Mouse (Mus musculus) thymus, adult 2 months (tissue): ENCODE data around the gene Ocrl. TPM values are rescaled to one million over a fixed set of nuclear protein-coding genes. Genes with fewer than 3 reads are reported as not detected.

Experiments used
- DNase-seq: peaks from one replicate; pipeline ENCODE4 v3.0.0; 2021
- H3K27ac ChIP-seq: fragments of 200-500 bp; 2 replicates; pipeline ENCODE4 v1.5.1; 2012; ENCODE audit warnings: low read length, control low read depth; ENCODE audit not compliant: control insufficient read depth, insufficient read depth
- H3K27me3 ChIP-seq: fragments of 200-500 bp; 2 replicates; pipeline ENCODE4 v1.6.1; 2012; ENCODE audit warnings: mild to moderate bottlenecking, low read length, moderate library complexity, mixed read lengths; ENCODE audit not compliant: control insufficient read depth, insufficient read depth
- H3K36me3 ChIP-seq: fragments of 200-500 bp; 2 replicates; pipeline ENCODE4 v1.6.1; 2012; ENCODE audit warnings: mild to moderate bottlenecking, low read length, moderate library complexity; ENCODE audit not compliant: control insufficient read depth, insufficient read depth
- H3K4me1 ChIP-seq: fragments of 200-500 bp; replicated peaks from 2 replicates; pipeline ENCODE4 v1.6.1; 2012; ENCODE audit warnings: low read length; ENCODE audit not compliant: control insufficient read depth, insufficient read depth
- H3K4me3 ChIP-seq: fragments of 200-500 bp; 2 replicates; pipeline ENCODE4 v1.5.1; 2012; ENCODE audit warnings: mild to moderate bottlenecking, low read length, control low read depth, moderate library complexity; ENCODE audit not compliant: control insufficient read depth, insufficient read depth
- CTCF ChIP-seq: fragments of 200-500 bp; IDR thresholded peaks from 2 replicates; pipeline ENCODE4 v1.5.1; 2012; ENCODE audit warnings: mild to moderate bottlenecking, control low read depth, low read length, moderate library complexity, borderline replicate concordance; ENCODE audit not compliant: control insufficient read depth, poor library complexity, insufficient read depth; ENCODE audit errors: extremely low read depth
- POLR2A ChIP-seq: fragments of 200-500 bp; IDR thresholded peaks from 2 replicates; pipeline ENCODE4 v1.6.1; 2012; ENCODE audit warnings: mild to moderate bottlenecking, low read length, control low read depth, moderate library complexity; ENCODE audit not compliant: control insufficient read depth, poor library complexity, insufficient read depth; ENCODE audit errors: extremely low read depth
- WGBS: fragments of 180-500 bp; shearing (Covaris S2); methylation state at CpG from one replicate; pipeline ENCODE4 v1.1.7; 2018; 5-methylcytosine and 5-hydroxymethylcytosine counted together
- polyA plus RNA-seq: library from polyadenylated mRNA; depleted of rRNA; stranded (reverse); fragments of >200 nt; gene quantifications from 2 replicates; pipeline ENCODE4 v1.2.3, GENCODE M21; 2012; rRNA removed

Gene Ocrl
- polyA plus RNA-seq, 1 experiment, result 8.2 TPM

- Histone ChIP-seq H3K27me3 (no peaks in the 10 kb centered on the region), H3K27ac (no peak overlapping the region), H3K4me3 (no peak overlapping the region), H3K36me3 (no peaks in the 10 kb centered on the region), H3K4me1 (peaks cover 3% of the 10 kb centered on the region; the same call in 1 of the 2 replicates)
- TF ChIP-seq POLR2A (no peak), CTCF (no peak)
- DNase-seq, result peak; percentile 73
- 3% methylated on average over 8 of the region's 8 CpGs for WGBS
These were observed 80.4 kb downstream of the Ocrl start for GRCm38 (mm10) chrX:47992606-47993005.

GRCm38 (mm10) chrX:47998412-47998811, 86.2 kb downstream of the Ocrl start:
- no peaks in the 10 kb centered on the region for H3K36me3 ChIP-seq
- no peaks in the 10 kb centered on the region for H3K4me1 ChIP-seq
- WGBS, result 48% methylated on average over 8 of the region's 8 CpGs
- TF ChIP-seq POLR2A (no peak), CTCF (no peak)
- no peaks in the 10 kb centered on the region for H3K27me3 ChIP-seq
- no peak overlapping the region for H3K4me3 ChIP-seq
- DNase-seq, result no peak
- no peak overlapping the region for H3K27ac ChIP-seq

GRCm38 (mm10) chrX:48001151-48001550, 89.0 kb downstream of the Ocrl start:
- no peak overlapping the region for H3K4me3 ChIP-seq
- WGBS, result 76% methylated on average over 7 of the region's 7 CpGs
- no peaks in the 10 kb centered on the region for H3K4me1 ChIP-seq
- TF ChIP-seq CTCF (no peak), POLR2A (no peak)
- DNase-seq, result no peak
- H3K27me3 ChIP-seq, result no peaks in the 10 kb centered on the region
- no peak overlapping the region for H3K27ac ChIP-seq
- no peaks in the 10 kb centered on the region for H3K36me3 ChIP-seq

GRCm38 (mm10) chrX:48004786-48005185, 92.6 kb downstream of the Ocrl start:
- no peak for DNase-seq
- TF ChIP-seq POLR2A (no peak), CTCF (no peak)
- WGBS, result 95% methylated on average over 1 of the region's 1 CpGs

GRCm38 (mm10) chrX:48006062-48006461, 93.9 kb downstream of the Ocrl start:
- no peak overlapping the region for H3K4me3 ChIP-seq
- DNase-seq, result no peak
- no peaks in the 10 kb centered on the region for H3K4me1 ChIP-seq
- H3K36me3 ChIP-seq, result no peaks in the 10 kb centered on the region
- H3K27me3 ChIP-seq, result no peaks in the 10 kb centered on the region
- TF ChIP-seq CTCF, result no peak
- no peak for TF ChIP-seq POLR2A
- H3K27ac ChIP-seq, result no peak overlapping the region
- 88% methylated on average over 8 of the region's 8 CpGs for WGBS

More at GRCm38 (mm10) chrX:48004786-48005185, 92.6 kb downstream of the Ocrl start:
- Histone ChIP-seq H3K27me3 (no peaks in the 10 kb centered on the region), H3K4me1 (no peaks in the 10 kb centered on the region), H3K36me3 (no peaks in the 10 kb centered on the region), H3K4me3 (no peak overlapping the region), H3K27ac (no peak overlapping the region)

GRCm38 (mm10) chrX:48011656-48012055, 99.5 kb downstream of the Ocrl start:
- no peak for DNase-seq
- TF ChIP-seq POLR2A (no peak), CTCF (no peak)
- Histone ChIP-seq H3K27ac (no peak overlapping the region), H3K36me3 (no peaks in the 10 kb centered on the region), H3K27me3 (no peaks in the 10 kb centered on the region), H3K4me1 (no peaks in the 10 kb centered on the region), H3K4me3 (no peak overlapping the region)
- WGBS, result 88% methylated on average over 3 of the region's 3 CpGs

Other genes starting within 250 kb of the Ocrl start
- 0.08 and 0.09 TPM in 2 replicates for gene Smarca1, start 19.4 kb upstream of the Ocrl start, polyA plus RNA-seq
- gene Apln, start 122.5 kb downstream of the Ocrl start, polyA plus RNA-seq, result 1.4 and 2.1 TPM in 2 replicates
- gene Xpnpep2, start 196.3 kb downstream of the Ocrl start, polyA plus RNA-seq, result 0.89 and 1.1 TPM in 2 replicates
- gene Sash3, start 234.0 kb downstream of the Ocrl start, polyA plus RNA-seq, result 311 and 314 TPM in 2 replicates